Mouse (Mus musculus): ENCODE results near the gene Slc25a25.

Gene Slc25a25

GRCm38 (mm10) chr2:32429215-32429891 is 21.9 kb downstream of the Slc25a25 start:
- DNase-seq (ENCODE audit: low spot score): no peak

GRCm38 (mm10) chr2:32428262-32428722 is 23.0 kb downstream of the Slc25a25 start:
- DNase-seq (ENCODE audit: low spot score): no peak

GRCm38 (mm10) chr2:32427720-32428119 is 23.5 kb downstream of the Slc25a25 start:
- no peak for DNase-seq (ENCODE audit: low spot score)

GRCm38 (mm10) chr2:32426141-32426540 is 25.1 kb downstream of the Slc25a25 start:
- DNase-seq (ENCODE audit: low spot score): no peak

DNA sequence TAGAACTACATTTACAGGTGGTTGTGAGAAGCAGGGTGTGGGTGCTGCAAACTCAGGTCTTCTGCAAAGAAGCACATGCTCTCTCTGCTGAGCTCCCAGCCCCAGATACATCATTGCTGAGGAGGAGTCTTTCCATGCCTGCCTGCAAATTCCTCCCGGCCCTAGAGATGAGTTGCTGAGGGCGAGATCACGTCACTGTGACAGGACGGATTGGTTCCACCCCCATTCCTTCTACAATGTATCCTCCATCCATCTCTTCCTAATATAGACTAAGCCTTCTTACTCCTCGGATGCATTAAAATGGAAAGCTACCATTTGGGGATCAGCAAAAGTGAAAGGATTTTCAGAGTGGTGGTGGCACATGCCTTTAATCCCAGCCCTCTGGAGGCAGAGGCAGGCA is 25.7 kb downstream of the Slc25a25 start:
- DNase-seq (ENCODE audit: low spot score): no peak

GRCm38 (mm10) chr2:32424796-32425195 is 26.4 kb downstream of the Slc25a25 start:
- DNase-seq (ENCODE audit: low spot score): no peak

DNA sequence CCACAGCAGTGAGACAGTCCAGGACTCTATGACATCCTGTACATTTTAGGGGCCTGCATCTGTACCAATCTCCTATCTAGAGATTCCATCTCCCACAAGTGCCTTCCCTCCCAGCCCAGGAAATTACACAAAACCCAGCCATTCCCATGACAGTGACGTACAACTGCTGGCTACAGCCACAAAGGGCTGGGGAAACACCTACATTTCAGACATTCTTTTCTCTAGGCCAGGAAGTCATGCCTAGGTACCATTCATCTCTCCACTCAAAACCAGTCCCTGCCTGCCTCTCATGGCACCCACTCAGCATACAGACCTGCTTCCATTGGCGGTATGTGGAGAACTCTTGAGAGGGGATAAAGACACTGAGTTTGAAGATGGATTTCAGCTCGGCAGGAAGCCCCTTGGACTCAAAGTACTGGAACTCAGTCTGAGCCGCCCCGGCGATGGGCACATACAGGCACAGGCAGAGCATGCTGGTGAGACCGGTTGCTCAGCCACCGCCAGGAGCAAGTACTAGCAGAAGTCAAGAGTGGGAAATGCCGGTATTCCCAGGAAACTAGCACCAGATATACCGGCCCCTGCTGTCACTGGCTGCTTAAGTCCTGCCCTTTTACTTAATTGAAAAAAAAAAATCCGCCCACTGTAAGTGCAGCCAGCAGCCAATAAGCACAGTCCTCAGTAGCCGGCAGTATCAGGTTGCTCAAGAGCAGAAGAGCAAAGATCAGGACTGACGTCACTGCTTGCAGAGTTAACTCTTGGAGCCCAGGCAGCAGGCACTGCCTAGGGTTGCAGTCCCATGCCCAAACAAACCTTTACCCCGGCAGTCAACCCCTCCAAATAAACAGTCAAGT is 27.5 kb downstream of the Slc25a25 start:
- DNase-seq (ENCODE audit: low spot score): peak; percentile 40

GRCm38 (mm10) chr2:32421851-32422251 is 29.4 kb downstream of the Slc25a25 start:
- no peak for DNase-seq (ENCODE audit: low spot score)

- no peak for DNase-seq (ENCODE audit: low spot score)
These were observed 30.6 kb downstream of the Slc25a25 start for GRCm38 (mm10) chr2:32420647-32421046.

DNA sequence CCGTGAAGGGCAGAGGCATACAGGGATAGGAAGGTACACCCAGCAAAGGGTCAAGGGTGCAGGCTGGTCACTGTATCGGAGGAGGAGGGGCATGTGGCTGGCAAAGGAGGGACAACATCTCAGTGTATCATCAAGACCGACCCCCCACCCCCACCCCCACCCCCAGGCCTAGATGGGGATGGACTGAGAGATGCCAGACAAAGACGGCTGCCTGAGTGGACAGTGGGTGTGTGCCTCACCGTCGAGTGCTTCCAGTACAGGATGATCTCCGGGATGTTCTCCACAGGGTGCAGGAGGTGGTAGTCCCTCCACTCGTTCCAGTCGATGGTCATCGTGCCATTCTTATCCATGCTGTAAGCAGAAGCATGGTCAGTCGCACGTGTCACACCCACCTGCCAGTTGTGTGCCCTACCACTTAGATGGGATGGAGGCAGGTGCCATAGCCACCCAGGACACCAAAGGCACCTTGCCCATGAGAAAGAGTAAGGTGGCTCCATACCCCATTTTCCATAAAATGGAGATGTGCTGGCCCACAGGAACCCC is 31.1 kb downstream of the Slc25a25 start:
- DNase-seq (ENCODE audit: low spot score): no peak

DNA sequence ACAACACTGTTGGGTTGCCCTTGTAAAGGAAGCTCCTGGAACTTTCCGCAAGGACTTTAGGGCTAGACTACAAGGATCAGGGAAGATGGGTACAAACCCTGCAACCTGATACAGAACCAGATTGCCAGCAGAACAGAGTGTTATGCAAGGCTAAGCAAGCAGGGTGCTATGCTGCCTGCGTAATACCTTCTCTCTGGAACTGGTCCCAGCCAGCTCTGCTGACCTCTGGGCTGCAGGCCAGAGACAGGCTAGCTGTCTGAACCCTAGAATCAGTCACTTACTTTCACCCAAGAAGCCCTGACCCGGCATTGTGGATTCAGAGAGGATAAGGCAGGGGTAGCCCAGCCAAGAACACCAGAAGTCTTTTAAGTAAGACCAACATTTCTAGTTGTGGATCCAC is 31.9 kb downstream of the Slc25a25 start:
- no peak for DNase-seq (ENCODE audit: low spot score)

DNA sequence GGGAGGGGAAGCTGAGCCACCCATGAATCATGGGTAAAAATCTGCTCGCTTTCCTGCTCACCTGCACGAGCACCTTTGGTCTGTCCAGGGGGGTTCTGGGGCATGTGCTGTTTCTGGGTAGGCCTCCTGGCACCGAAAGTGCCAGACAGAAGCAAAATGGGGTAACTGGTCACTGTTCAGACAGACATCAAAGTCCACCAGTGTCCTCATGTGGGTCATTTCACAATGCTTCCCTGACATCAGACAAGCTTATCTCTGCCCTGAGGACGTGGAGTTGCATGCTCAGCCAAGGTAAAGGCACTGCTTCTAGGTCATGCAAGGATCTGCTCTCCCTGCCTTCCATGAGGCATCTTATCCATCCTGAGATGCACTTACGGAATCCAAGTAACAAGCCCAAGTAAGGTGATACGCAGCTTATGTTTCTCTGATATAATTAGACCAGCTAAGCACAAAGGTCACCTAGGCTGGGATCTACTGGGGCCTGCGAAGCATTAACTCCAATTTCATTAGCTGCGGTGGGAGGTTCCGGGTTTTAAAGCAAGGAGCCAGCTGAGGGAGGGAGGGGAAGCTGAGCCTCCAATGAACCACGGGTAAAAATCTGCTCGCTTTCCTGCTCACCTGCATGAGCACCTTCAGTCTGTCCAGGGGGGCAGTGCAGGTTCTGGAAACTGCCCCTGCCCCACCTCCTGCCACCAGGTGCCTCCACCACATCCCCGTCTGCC is 32.7 kb downstream of the Slc25a25 start:
- no peak for DNase-seq (ENCODE audit: low spot score)

- DNase-seq (ENCODE audit: low spot score): no peak
These were observed 33.8 kb downstream of the Slc25a25 start for GRCm38 (mm10) chr2:32417486-32417885.

- no peak for DNase-seq (ENCODE audit: low spot score)
These were observed 34.7 kb downstream of the Slc25a25 start for GRCm38 (mm10) chr2:32416556-32416955.

GRCm38 (mm10) chr2:32415801-32416200 is 35.4 kb downstream of the Slc25a25 start:
- DNase-seq (ENCODE audit: low spot score): no peak

DNA sequence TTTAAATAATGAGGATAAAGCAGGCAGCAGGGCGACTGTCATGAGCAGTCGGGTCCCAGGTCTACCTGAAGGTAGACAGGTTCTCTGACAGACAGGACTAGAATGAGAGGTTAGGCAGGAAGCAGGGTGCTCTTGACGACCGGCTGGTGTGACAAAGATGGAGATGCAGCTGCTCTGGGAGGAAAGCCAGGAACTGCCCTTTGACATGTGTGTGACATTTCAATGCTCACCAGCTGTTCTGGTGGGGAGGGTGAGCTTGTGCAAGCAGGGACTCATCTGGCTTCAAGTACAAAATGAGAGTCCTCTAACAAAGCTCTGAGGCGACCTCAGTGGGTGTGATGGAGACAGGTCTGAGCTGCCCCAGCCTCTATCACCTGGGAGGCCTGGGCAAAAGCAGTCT is 37.3 kb downstream of the Slc25a25 start:
- no peak for DNase-seq (ENCODE audit: low spot score)

- DNase-seq (ENCODE audit: low spot score): no peak
These were observed 38.3 kb downstream of the Slc25a25 start for GRCm38 (mm10) chr2:32412742-32413531.

DNA sequence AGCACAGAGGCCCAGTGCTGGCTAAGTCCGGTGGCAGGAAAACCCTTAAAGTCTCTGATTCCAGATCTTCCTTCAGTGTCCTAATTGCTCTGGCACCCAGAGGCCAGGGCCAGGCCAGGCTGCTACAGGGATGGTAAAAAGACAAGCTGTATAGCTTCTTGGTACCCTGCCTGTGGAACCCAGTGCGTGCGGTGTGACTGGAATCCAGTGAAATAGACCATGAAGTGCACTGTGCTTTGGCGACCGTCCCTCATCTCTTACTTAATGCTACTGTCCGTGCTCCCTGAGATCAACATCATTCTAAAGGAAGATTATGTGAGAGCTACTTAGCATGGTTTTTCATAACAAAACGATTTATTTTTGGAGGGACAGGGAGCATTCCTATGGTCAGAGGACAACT is 39.8 kb downstream of the Slc25a25 start:
- no peak for DNase-seq (ENCODE audit: low spot score)

- DNase-seq (ENCODE audit: low spot score): no peak
These were observed 42.5 kb downstream of the Slc25a25 start for GRCm38 (mm10) chr2:32408429-32409424.

DNA sequence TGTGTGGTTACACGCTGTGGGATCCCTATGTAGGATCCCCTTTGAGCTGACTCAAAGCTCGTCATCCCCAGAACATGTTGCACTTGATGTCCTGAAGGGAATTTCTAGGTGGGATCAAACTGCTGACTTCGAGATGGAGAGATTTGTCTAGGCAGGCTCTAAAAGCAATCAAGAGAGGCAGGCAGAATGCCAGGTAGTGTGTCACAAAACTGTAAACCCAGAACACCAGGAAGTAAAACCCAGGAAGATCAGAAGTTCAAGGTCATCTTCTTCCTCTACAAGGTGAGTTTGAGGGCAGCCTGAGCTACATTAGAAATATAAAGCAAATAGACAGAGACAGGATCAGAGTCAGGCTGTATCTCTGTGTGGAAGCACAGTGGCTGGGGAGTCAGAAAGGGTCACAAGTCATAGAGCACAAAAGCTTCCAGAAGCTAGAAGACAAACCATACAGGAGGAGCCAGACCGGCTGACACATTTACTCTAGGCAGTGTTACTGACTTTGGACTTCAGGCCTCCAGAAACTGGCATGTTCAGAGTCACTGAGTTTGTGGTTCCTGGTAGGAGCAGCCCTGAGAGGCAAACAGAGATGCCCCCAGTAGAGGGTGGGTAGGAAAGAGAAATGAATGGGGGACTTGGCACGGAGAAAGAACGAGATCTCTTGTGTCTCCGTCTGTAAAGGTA is 44.0 kb downstream of the Slc25a25 start:
- no peak for DNase-seq (ENCODE audit: low spot score)
